In genomic region chr3:138510471-138510870, GRCm38 (mm10) we compare ENCODE assay signal across 19 mouse cellular contexts. TPM values are rescaled to one million over a fixed set of nuclear protein-coding genes. Genes with fewer than 3 reads are reported as not detected.
DNase-seq lines count a peak whose midpoint lies in the region; ATAC-seq lines count a peak whose summit lies in the region.
"Had no signal": no experiment of that assay in that cellular context is flagged by ENCODE, and none has a peak within 500 bp of the region (broad histone marks: within the 10 kb centered on the region; RNA-seq: fewer than 3 reads in every experiment).

No protein-coding gene starts in this region.

- peaks cover 4% of the 10 kb centered on the region for H3K27me3 ChIP-seq in heart, embryonic 10.5 days (ENCODE audit: insufficient read depth, poor library complexity, severe bottlenecking)
- no peaks in the 10 kb centered on the region for H3K27me3 ChIP-seq in kidney, embryonic 14.5 days (ENCODE audit: control insufficient read depth, insufficient read depth, low read length)
- no peaks in the 10 kb centered on the region for H3K27me3 ChIP-seq in kidney, embryonic 16.5 days (ENCODE audit: insufficient read depth, low read length)
- H3K27me3 ChIP-seq in intestine, embryonic 15.5 days (replicated peaks) = no peaks in the 10 kb centered on the region
- no peaks in the 10 kb centered on the region for H3K27me3 ChIP-seq in neural tube, embryonic 14.5 days (ENCODE audit: control insufficient read depth, insufficient read depth, low read length)
- H3K27me3 ChIP-seq in embryonic facial prominence, embryonic 10.5 days (replicated peaks; ENCODE audit: low read depth, poor library complexity, severe bottlenecking) = no peaks in the 10 kb centered on the region
- H3K27me3 ChIP-seq: embryonic facial prominence, embryonic 13.5 days; forebrain, embryonic 13.5 days; heart, embryonic 15.5 days had no signal

- 80% methylated on average over 5 of the region's 5 CpGs for WGBS in heart, embryonic 10.5 days
- 36% methylated on average over 5 of the region's 5 CpGs for WGBS in kidney, embryonic 14.5 days
- WGBS in kidney, embryonic 16.5 days = 38% methylated on average over 5 of the region's 5 CpGs
- WGBS in intestine, embryonic 15.5 days = 53% methylated on average over 5 of the region's 5 CpGs
- WGBS in neural tube, embryonic 14.5 days = 30% methylated on average over 5 of the region's 5 CpGs
- WGBS in embryonic facial prominence, embryonic 10.5 days = 76% methylated on average over 5 of the region's 5 CpGs

- peak; percentile 50 for DNase-seq in heart, embryonic 10.5 days (ENCODE audit: low spot score)
- DNase-seq in heart, postnatal 14 days = no peak
- DNase-seq in embryonic facial prominence, embryonic 10.5 days (ENCODE audit: low spot score) = no peak
- DNase-seq: adrenal gland, postnatal 10 days; cerebellum, adult 11 months; cerebellum, adult 8-10 months; cerebellum, postnatal 14 days; forebrain, postnatal 0 days; gastrocnemius, postnatal 14 days; kidney, adult 11 months had no signal

- intact Hi-C loops in heart, postnatal 14 days (cut with DNase I) = no loop called here

- ATAC-seq in kidney, embryonic 14.5 days (ENCODE audit: low FRiP score, low TSS enrichment) = peak; percentile 21; the same call in 1 of the 2 replicates
- no peak for ATAC-seq in kidney, embryonic 16.5 days (ENCODE audit: low FRiP score, low TSS enrichment)
- peak; percentile 79 for ATAC-seq in intestine, embryonic 15.5 days
- peak; percentile 70 for ATAC-seq in neural tube, embryonic 14.5 days (ENCODE audit: low read depth)
- no peak for ATAC-seq in megakaryocyte progenitor cell, adult 5-6 weeks (replicated peaks; ENCODE audit: poor library complexity)
- ATAC-seq: forebrain, embryonic 13.5 days; forebrain, postnatal 0 days had no signal

- no peak overlapping the region for H3K27ac ChIP-seq in heart, embryonic 10.5 days
- H3K27ac ChIP-seq in kidney, embryonic 14.5 days (ENCODE audit: low read depth, low read length) = no peak overlapping the region
- no peak overlapping the region for H3K27ac ChIP-seq in kidney, embryonic 16.5 days (ENCODE audit: low read length)
- no peak overlapping the region for H3K27ac ChIP-seq in intestine, embryonic 15.5 days
- H3K27ac ChIP-seq in neural tube, embryonic 14.5 days (ENCODE audit: low read depth, low read length) = no peak overlapping the region
- no peak overlapping the region for H3K27ac ChIP-seq in embryonic facial prominence, embryonic 10.5 days (replicated peaks)
- H3K27ac ChIP-seq: embryonic facial prominence, embryonic 13.5 days; forebrain, embryonic 13.5 days; heart, embryonic 15.5 days had no signal

- H3K9ac ChIP-seq in kidney, embryonic 14.5 days (ENCODE audit: low read depth, low read length) = no peak overlapping the region
- no peak overlapping the region for H3K9ac ChIP-seq in kidney, embryonic 16.5 days (replicated peaks; ENCODE audit: low read length)
- no peak overlapping the region for H3K9ac ChIP-seq in intestine, embryonic 15.5 days
- no peak overlapping the region for H3K9ac ChIP-seq in neural tube, embryonic 14.5 days (replicated peaks; ENCODE audit: low read depth, low read length)
- H3K9ac ChIP-seq: embryonic facial prominence, embryonic 13.5 days; forebrain, embryonic 13.5 days; forebrain, postnatal 0 days; heart, embryonic 15.5 days had no signal

- H3K4me1 ChIP-seq in heart, embryonic 10.5 days = no peaks in the 10 kb centered on the region
- no peaks in the 10 kb centered on the region for H3K4me1 ChIP-seq in kidney, embryonic 14.5 days (ENCODE audit: control insufficient read depth, insufficient read depth, low read length)
- peaks cover 3% of the 10 kb centered on the region; the same call in 1 of the 2 replicates for H3K4me1 ChIP-seq in kidney, embryonic 16.5 days (ENCODE audit: insufficient read depth, low read length)
- H3K4me1 ChIP-seq in intestine, embryonic 15.5 days (replicated peaks) = no peaks in the 10 kb centered on the region; the same call in 1 of the 2 replicates
- H3K4me1 ChIP-seq in neural tube, embryonic 14.5 days (ENCODE audit: control insufficient read depth, insufficient read depth, low read length) = 0 out of 2 replicates have a peak, but pooled peaks cover 3% of the 10 kb centered on the region
- H3K4me1 ChIP-seq in embryonic facial prominence, embryonic 10.5 days = peaks cover 16% of the 10 kb centered on the region; the same call in 1 of the 2 replicates
- H3K4me1 ChIP-seq: embryonic facial prominence, embryonic 13.5 days; heart, embryonic 15.5 days had no signal

- no peaks in the 10 kb centered on the region for H3K9me3 ChIP-seq in heart, embryonic 10.5 days
- no peaks in the 10 kb centered on the region for H3K9me3 ChIP-seq in kidney, embryonic 14.5 days (ENCODE audit: control insufficient read depth, low read length)
- no peaks in the 10 kb centered on the region for H3K9me3 ChIP-seq in kidney, embryonic 16.5 days (ENCODE audit: low read length)
- H3K9me3 ChIP-seq in intestine, embryonic 15.5 days = no peaks in the 10 kb centered on the region
- H3K9me3 ChIP-seq in neural tube, embryonic 14.5 days (ENCODE audit: control insufficient read depth, low read length) = no peaks in the 10 kb centered on the region
- H3K9me3 ChIP-seq in embryonic facial prominence, embryonic 10.5 days = no peaks in the 10 kb centered on the region
- H3K9me3 ChIP-seq: embryonic facial prominence, embryonic 13.5 days; forebrain, embryonic 13.5 days; heart, embryonic 15.5 days had no signal

- H3K4me2 ChIP-seq in kidney, embryonic 14.5 days (replicated peaks; ENCODE audit: low read depth, low read length) = no peak overlapping the region
- H3K4me2 ChIP-seq in kidney, embryonic 16.5 days (replicated peaks; ENCODE audit: low read depth, low read length) = no peak overlapping the region
- H3K4me2 ChIP-seq in intestine, embryonic 15.5 days (replicated peaks) = no peak overlapping the region
- H3K4me2 ChIP-seq in neural tube, embryonic 14.5 days (ENCODE audit: low read depth, low read length) = no peak overlapping the region
- H3K4me2 ChIP-seq: embryonic facial prominence, embryonic 13.5 days; forebrain, embryonic 13.5 days; heart, embryonic 11.5 days; heart, embryonic 15.5 days had no signal

- no peaks in the 10 kb centered on the region for H3K36me3 ChIP-seq in heart, embryonic 10.5 days
- no peaks in the 10 kb centered on the region for H3K36me3 ChIP-seq in kidney, embryonic 14.5 days (ENCODE audit: control insufficient read depth, insufficient read depth, low read length)
- H3K36me3 ChIP-seq in kidney, embryonic 16.5 days (ENCODE audit: insufficient read depth, low read length) = no peaks in the 10 kb centered on the region
- H3K36me3 ChIP-seq in intestine, embryonic 15.5 days = no peaks in the 10 kb centered on the region
- H3K36me3 ChIP-seq in neural tube, embryonic 14.5 days (ENCODE audit: control insufficient read depth, insufficient read depth, low read length) = no peaks in the 10 kb centered on the region
- H3K36me3 ChIP-seq in embryonic facial prominence, embryonic 10.5 days (replicated peaks) = no peaks in the 10 kb centered on the region
- H3K36me3 ChIP-seq: embryonic facial prominence, embryonic 13.5 days; heart, embryonic 15.5 days had no signal

- H3K4me3 ChIP-seq in heart, embryonic 10.5 days = no peak overlapping the region
- H3K4me3 ChIP-seq in kidney, embryonic 14.5 days (ENCODE audit: low read length) = no peak overlapping the region
- H3K4me3 ChIP-seq in kidney, embryonic 16.5 days (ENCODE audit: low read length) = no peak overlapping the region
- H3K4me3 ChIP-seq in intestine, embryonic 15.5 days (replicated peaks) = no peak overlapping the region
- H3K4me3 ChIP-seq in neural tube, embryonic 14.5 days (ENCODE audit: low read depth, low read length) = no peak overlapping the region
- H3K4me3 ChIP-seq in embryonic facial prominence, embryonic 10.5 days = no peak overlapping the region
- H3K4me3 ChIP-seq: embryonic facial prominence, embryonic 13.5 days; forebrain, embryonic 13.5 days; heart, embryonic 15.5 days had no signal

RNA-seq across cellular contexts. Expression of gene Eif4e, which starts 15.5 kb away (rescaled TPM):
- polyA plus RNA-seq in heart, embryonic 10.5 days (2016; fragmentation: Nextera tagmentation; extraction: Ambion mirVana) = 368 and 419 TPM in 2 replicates
- 100 to 1,000 TPM; 122 to 134 TPM for total RNA-seq in heart, postnatal 14 days (2021)
- 417 and 426 TPM in 2 replicates for polyA plus RNA-seq in kidney, embryonic 14.5 days (2014; fragmentation: Nextera tagmentation; extraction: Ambion mirVana)
- 381 and 401 TPM in 2 replicates for polyA plus RNA-seq in kidney, embryonic 16.5 days (2015; fragmentation: Nextera tagmentation; extraction: Ambion mirVana)
- polyA plus RNA-seq in intestine, embryonic 15.5 days (2015; fragmentation: Nextera tagmentation; extraction: Ambion mirVana) = 308 and 309 TPM in 2 replicates
- 321 and 333 TPM in 2 replicates for polyA plus RNA-seq in neural tube, embryonic 14.5 days (2014; fragmentation: Nextera tagmentation; extraction: Ambion mirVana)
- 424 and 430 TPM in 2 replicates for total RNA-seq in megakaryocyte progenitor cell, adult 5-6 weeks (2015)
- total RNA-seq in megakaryocyte progenitor cell, adult 5-6 weeks (2017) = 161 and 224 TPM in 2 replicates
- polyA plus RNA-seq in embryonic facial prominence, embryonic 10.5 days (2016; fragmentation: Nextera tagmentation; extraction: Ambion mirVana) = 529 and 534 TPM in 2 replicates

RNA-seq across cellular contexts. Expression of gene Metap1, which starts 21.2 kb away (rescaled TPM):
- polyA plus RNA-seq in heart, embryonic 10.5 days (2016; fragmentation: Nextera tagmentation; extraction: Ambion mirVana) = 47.1 and 48.8 TPM in 2 replicates
- 10 to 100 TPM; 39.6 to 42.6 TPM for total RNA-seq in heart, postnatal 14 days (2021)
- 35.3 and 54.0 TPM in 2 replicates for polyA plus RNA-seq in kidney, embryonic 14.5 days (2014; fragmentation: Nextera tagmentation; extraction: Ambion mirVana)
- 50.7 and 52.1 TPM in 2 replicates for polyA plus RNA-seq in kidney, embryonic 16.5 days (2015; fragmentation: Nextera tagmentation; extraction: Ambion mirVana)
- polyA plus RNA-seq in intestine, embryonic 15.5 days (2015; fragmentation: Nextera tagmentation; extraction: Ambion mirVana) = 48.0 and 48.4 TPM in 2 replicates
- 57.8 and 59.0 TPM in 2 replicates for polyA plus RNA-seq in neural tube, embryonic 14.5 days (2014; fragmentation: Nextera tagmentation; extraction: Ambion mirVana)
- total RNA-seq in megakaryocyte progenitor cell, adult 5-6 weeks (2015) = 42.0 and 45.9 TPM in 2 replicates
- 47.6 and 61.4 TPM in 2 replicates for total RNA-seq in megakaryocyte progenitor cell, adult 5-6 weeks (2017)
- 46.2 and 48.8 TPM in 2 replicates for polyA plus RNA-seq in embryonic facial prominence, embryonic 10.5 days (2016; fragmentation: Nextera tagmentation; extraction: Ambion mirVana)

Comparison
In these comparisons a context has a peak if more than half of its experiments do, and no peak if none do; other contexts are left out.
1. ATAC-seq: peak in kidney, embryonic 14.5 days (single experiment), intestine, embryonic 15.5 days (single experiment) and neural tube, embryonic 14.5 days (single experiment); none in kidney, embryonic 16.5 days (single experiment) and megakaryocyte progenitor cell, adult 5-6 weeks (single experiment).